Mouse (Mus musculus): ENCODE measurements around the gene Scp2d1.

DNA sequence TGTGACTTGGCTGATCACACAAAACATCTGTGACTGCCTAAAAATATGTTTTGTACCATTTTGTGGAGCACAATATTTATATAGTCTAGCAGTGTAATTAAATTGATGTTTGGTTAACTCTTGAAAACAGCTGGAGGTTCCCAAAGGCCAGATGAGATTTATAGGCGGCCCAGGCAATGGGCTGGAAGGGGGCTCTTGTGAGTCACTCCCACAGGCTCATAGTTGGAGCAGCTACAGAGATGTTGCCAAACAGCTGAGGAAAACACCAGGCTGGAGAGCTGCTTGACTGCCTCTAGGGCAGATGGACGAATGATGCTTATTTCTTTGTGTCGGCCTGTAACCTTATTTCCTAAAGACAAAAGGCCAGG, 13.8 kb downstream of the Scp2d1 start:
- TF ChIP-seq CTCF (IDR thresholded peaks at IDR 0.05; ENCODE audit: low read depth): no peak
- TF ChIP-seq EP300 (IDR thresholded peaks at IDR 0.05; ENCODE audit: low read depth): no peak
